Mouse (Mus musculus) MEL (cell line): ENCODE data around the gene Galnt9. TPM values are rescaled to one million over a fixed set of nuclear protein-coding genes. Genes with fewer than 3 reads are reported as not detected.

Experiments
- DNase-seq: peaks from one replicate; pipeline ENCODE4 v3.0.0; 2011; ENCODE audit warnings: low read depth, low spot score
- H3K27ac ChIP-seq: 2 replicates; pipeline ENCODE4 v1.5.1; 2012; ENCODE audit warnings: low read depth, mild to moderate bottlenecking, control low read depth, low read length, moderate library complexity; ENCODE audit not compliant: control insufficient read depth
- H3K27me3 ChIP-seq, 2 experiments: fragments of 150-350 bp in 1 of 2; sonication (generic) in 1 of 2; 2 replicates each; pipeline ENCODE4 v1.6.1; 2012; ENCODE audit warnings: low read length in 2 of 2, mild to moderate bottlenecking in 2 of 2, improper control_type of control experiment in 1 of 2, moderate library complexity in 1 of 2; ENCODE audit not compliant: insufficient read depth in 2 of 2, control insufficient read depth in 1 of 2
- H3K36me3 ChIP-seq, 2 experiments: 2 replicates each; pipeline ENCODE4 v1.6.1; 2012 to 2014; ENCODE audit warnings: low read length in 2 of 2, improper control_type of control experiment in 1 of 2, inconsistent platforms in 1 of 2, mild to moderate bottlenecking in 1 of 2; ENCODE audit not compliant: insufficient read depth in 2 of 2, control insufficient read depth in 1 of 2
- H3K4me1 ChIP-seq, 2 experiments: fragments of 150-350 bp in 1 of 2; sonication (generic) in 1 of 2; 2 replicates each; pipeline ENCODE4 v1.6.1; 2012; ENCODE audit warnings: low read length in 2 of 2, improper control_type of control experiment in 1 of 2, mild to moderate bottlenecking in 1 of 2; ENCODE audit not compliant: insufficient read depth in 2 of 2, control insufficient read depth in 1 of 2
- H3K4me3 ChIP-seq, 2 experiments: fragments of 150-350 bp in 1 of 2; sonication (generic) in 1 of 2; 2 replicates each; pipeline ENCODE4 v1.5.1; 2012; ENCODE audit warnings: low read depth in 2 of 2, low read length in 2 of 2, mild to moderate bottlenecking in 2 of 2, moderate library complexity in 2 of 2, control low read depth in 1 of 2, improper control_type of control experiment in 1 of 2; ENCODE audit not compliant: control insufficient read depth in 1 of 2, insufficient read depth in 1 of 2
- H3K79me2 ChIP-seq: 2 replicates; pipeline ENCODE4 v1.6.1; 2012; ENCODE audit warnings: mild to moderate bottlenecking, low read length, moderate library complexity; ENCODE audit not compliant: control insufficient read depth, poor library complexity, insufficient read depth
- H3K9ac ChIP-seq: 2 replicates; pipeline ENCODE4 v1.6.1; 2012; ENCODE audit warnings: low read depth, mild to moderate bottlenecking, control low read depth, low read length, moderate library complexity; ENCODE audit not compliant: control insufficient read depth, poor library complexity, severe bottlenecking
- H3K9me3 ChIP-seq: fragments of 150-350 bp; sonication (generic); replicated peaks from 2 replicates; pipeline ENCODE4 v1.6.1; 2012; ENCODE audit warnings: mild to moderate bottlenecking, low read length, improper control_type of control experiment, moderate library complexity; ENCODE audit not compliant: insufficient read depth
- BHLHE40 ChIP-seq: IDR thresholded peaks from 2 replicates; pipeline ENCODE4 v1.6.1; 2012; ENCODE audit warnings: low read depth, mild to moderate bottlenecking, inconsistent platforms, low read length, improper control_type of control experiment, borderline replicate concordance
- CHD1 ChIP-seq: IDR thresholded peaks from 2 replicates; pipeline ENCODE4 v1.6.1; 2012; ENCODE audit warnings: low read depth, mild to moderate bottlenecking, inconsistent platforms, low read length, improper control_type of control experiment
- CHD2 ChIP-seq: IDR thresholded peaks from 2 replicates; pipeline ENCODE4 v1.6.1; 2011; ENCODE audit warnings: low read length, improper control_type of control experiment
- CTCF ChIP-seq, 3 experiments: IDR thresholded peaks in 2 of 3; conservative IDR thresholded peaks in 1 of 3; 2 replicates each; pipeline ENCODE4 v1.5.1; 2011 to 2012; ENCODE audit warnings: low read length in 3 of 3, low read depth in 2 of 3, mild to moderate bottlenecking in 2 of 3, improper control_type of control experiment in 1 of 3, inconsistent platforms in 1 of 3, mixed read lengths in 1 of 3, moderate library complexity in 1 of 3; ENCODE audit not compliant: control insufficient read depth in 1 of 3, insufficient read depth in 1 of 3, poor library complexity in 1 of 3, severe bottlenecking in 1 of 3
- EP300 ChIP-seq, 2 experiments: IDR thresholded peaks; 2 replicates each; pipeline ENCODE4 v1.6.1; 2011; ENCODE audit warnings: improper control_type of control experiment in 2 of 2, low read length in 2 of 2, low read depth in 1 of 2, mild to moderate bottlenecking in 1 of 2
- KAT2A ChIP-seq: conservative IDR thresholded peaks from 2 replicates; pipeline ENCODE4 v1.6.1; 2012; ENCODE audit warnings: low read depth, low read length, improper control_type of control experiment, inconsistent platforms
- MAFK ChIP-seq: IDR thresholded peaks from 2 replicates; pipeline ENCODE4 v1.6.1; 2011; ENCODE audit warnings: low read depth, mild to moderate bottlenecking, low read length, improper control_type of control experiment, borderline replicate concordance
- MAX ChIP-seq: IDR thresholded peaks from 2 replicates; pipeline ENCODE4 v1.6.1; 2011; ENCODE audit warnings: low read length, improper control_type of control experiment
- MAZ ChIP-seq: IDR thresholded peaks from 2 replicates; pipeline ENCODE4 v1.6.1; 2012; ENCODE audit warnings: low read depth, mild to moderate bottlenecking, inconsistent platforms, low read length, improper control_type of control experiment
- MYB ChIP-seq: IDR thresholded peaks from 2 replicates; pipeline ENCODE4 v1.6.1; 2011; ENCODE audit warnings: mild to moderate bottlenecking, low read depth, low read length, improper control_type of control experiment
- NELFE ChIP-seq: IDR thresholded peaks from 2 replicates; pipeline ENCODE4 v1.6.1; 2011; ENCODE audit warnings: low read depth, low read length, improper control_type of control experiment
- NRF1 ChIP-seq: IDR thresholded peaks from 2 replicates; pipeline ENCODE4 v1.6.1; 2014; ENCODE audit warnings: low read depth, mild to moderate bottlenecking, inconsistent platforms, low read length, improper control_type of control experiment, moderate library complexity; ENCODE audit not compliant: poor library complexity, insufficient read depth, severe bottlenecking
- POLR2A ChIP-seq, 2 experiments: IDR thresholded peaks; 2 replicates each; pipeline ENCODE4 v1.6.1; 2011 to 2012; ENCODE audit warnings: low read length in 2 of 2, mild to moderate bottlenecking in 2 of 2, control low read depth in 1 of 2, improper control_type of control experiment in 1 of 2, low read depth in 1 of 2, moderate library complexity in 1 of 2; ENCODE audit not compliant: control insufficient read depth in 1 of 2, insufficient read depth in 1 of 2, poor library complexity in 1 of 2
- POLR2AphosphoS2 ChIP-seq: IDR thresholded peaks from 2 replicates; pipeline ENCODE4 v1.6.1; 2011; ENCODE audit warnings: low read length, improper control_type of control experiment
- RAD21 ChIP-seq: IDR thresholded peaks from 2 replicates; pipeline ENCODE4 v1.6.1; 2011; ENCODE audit warnings: mild to moderate bottlenecking, low read depth, low read length, improper control_type of control experiment
- SIN3A ChIP-seq: IDR thresholded peaks from 2 replicates; pipeline ENCODE4 v1.6.1; 2012; ENCODE audit warnings: low read length, improper control_type of control experiment, inconsistent platforms
- SMC3 ChIP-seq: IDR thresholded peaks from 2 replicates; pipeline ENCODE4 v1.6.1; 2011; ENCODE audit warnings: low read depth, low read length, improper control_type of control experiment
- TBP ChIP-seq: IDR thresholded peaks from 2 replicates; pipeline ENCODE4 v1.8.0; 2011; ENCODE audit warnings: low read depth, low read length, improper control_type of control experiment
- TCF12 ChIP-seq: IDR thresholded peaks from 2 replicates; pipeline ENCODE4 v1.6.1; 2014; ENCODE audit warnings: low read depth, mild to moderate bottlenecking, inconsistent platforms, low read length, improper control_type of control experiment, moderate library complexity
- UBTF ChIP-seq: IDR thresholded peaks from 2 replicates; pipeline ENCODE4 v1.6.1; 2012; ENCODE audit warnings: low read depth, mild to moderate bottlenecking, inconsistent platforms, low read length, improper control_type of control experiment, moderate library complexity, borderline replicate concordance; ENCODE audit not compliant: insufficient read depth
- USF1 ChIP-seq: IDR thresholded peaks from 2 replicates; pipeline ENCODE4 v1.6.1; 2014; ENCODE audit warnings: low read depth, mild to moderate bottlenecking, inconsistent platforms, low read length, improper control_type of control experiment, moderate library complexity
- ZKSCAN1 ChIP-seq: IDR thresholded peaks from 2 replicates; pipeline ENCODE4 v1.6.1; 2012; ENCODE audit warnings: low read depth, mild to moderate bottlenecking, inconsistent platforms, low read length, improper control_type of control experiment, moderate library complexity
- ZMIZ1 ChIP-seq: IDR thresholded peaks from 2 replicates; pipeline ENCODE4 v1.6.1; 2012; ENCODE audit warnings: low read depth, mild to moderate bottlenecking, inconsistent platforms, low read length, improper control_type of control experiment, moderate library complexity
- polyA plus RNA-seq, 2 experiments: library from polyadenylated mRNA; stranded (reverse) in 1 of 2; unstranded in 1 of 2; fragments of >175 nt in 1 of 2; fragments of >200 nt in 1 of 2; gene quantifications; 2 replicates each; pipeline versions ENCODE4 v1.2.1 to v1.2.4; 2012; ENCODE audit warnings: low replicate concordance in 2 of 2, low read depth in 1 of 2; ENCODE audit not compliant: insufficient read length in 2 of 2, insufficient read depth in 1 of 2, missing spikeins in 1 of 2
- total RNA-seq: library from RNA; depleted of rRNA; stranded (reverse); fragments of 300-350 nt; gene quantifications from 2 replicates; pipeline ENCODE4 v1.2.3, GENCODE M21; 2012

Galnt9 gene
- total and polyA plus RNA-seq, 3 experiments = 0.23 to 0.99 TPM; not detected in 1

DNA sequence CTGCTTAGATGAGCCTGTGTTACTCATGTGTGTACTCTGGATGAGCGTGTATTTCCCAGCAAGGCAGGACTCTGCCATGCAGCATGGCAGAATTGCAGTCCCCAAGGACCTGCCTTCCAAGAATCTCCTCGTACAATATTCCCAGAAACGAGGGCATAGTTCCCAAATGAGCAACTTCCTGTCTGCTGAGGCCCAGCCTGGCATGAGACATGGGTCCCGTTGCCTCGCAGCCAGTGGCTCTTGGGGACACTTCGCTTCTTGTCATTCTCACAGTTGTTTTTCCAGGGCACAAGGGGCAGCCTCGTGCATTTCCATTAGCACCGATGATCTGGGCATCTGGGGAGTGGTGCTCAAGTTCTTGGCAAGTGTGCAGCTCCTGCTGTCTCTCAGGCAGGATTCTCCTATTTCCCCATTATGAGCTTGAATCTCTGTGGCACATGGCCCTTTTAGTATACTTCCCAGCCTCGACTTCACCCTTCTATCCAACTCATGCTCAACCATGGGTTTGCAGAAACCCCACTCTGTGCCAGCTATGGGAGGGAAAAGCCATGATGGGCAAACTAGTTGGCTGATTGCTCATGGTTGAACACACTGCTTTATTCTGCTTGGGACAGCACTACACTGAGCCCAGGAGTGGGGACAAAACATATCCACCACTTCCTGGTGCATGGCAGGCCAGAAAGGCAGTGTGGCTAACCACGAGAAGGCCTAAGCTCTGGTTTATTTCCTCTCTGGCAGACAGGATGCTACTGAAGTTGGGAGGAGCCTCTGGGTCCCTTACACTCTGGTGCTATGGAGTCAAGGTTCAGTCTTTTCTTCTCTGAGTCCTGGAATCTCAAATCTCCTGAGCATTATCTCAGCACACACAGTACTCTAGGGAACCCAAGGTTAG, 38.7 kb downstream of the Galnt9 start:
- TF ChIP-seq BHLHE40 (no peak), TCF12 (no peak), NRF1 (no peak), TBP (no peak), POLR2AphosphoS2 (no peak), MAX (no peak), CHD1 (no peak)
- DNase-seq = no peak

DNA sequence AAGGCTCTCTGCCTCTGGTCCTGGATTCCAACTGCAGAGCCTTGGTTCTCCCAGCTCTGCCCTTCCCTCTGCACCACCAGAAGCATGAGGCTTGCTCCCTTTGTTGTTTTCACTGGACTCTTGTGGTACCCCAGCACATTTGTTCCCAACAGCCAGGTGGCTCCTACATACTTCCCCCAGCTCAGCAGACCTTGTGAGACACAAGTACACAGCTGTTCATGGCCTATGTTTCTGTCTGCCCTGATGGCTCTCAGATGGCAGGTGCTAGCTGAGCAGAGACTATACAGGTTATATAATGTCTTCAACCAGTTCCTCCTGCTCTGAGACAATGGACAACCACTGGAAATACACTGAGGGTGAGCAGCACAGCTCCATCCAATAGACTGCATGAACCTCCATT, 43.3 kb downstream of the Galnt9 start:
- Histone ChIP-seq H3K27me3 (no peaks in the 10 kb centered on the region), H3K36me3 (peaks cover 0 to 13% of the 10 kb centered on the region in 2 experiments; a peak in 2 of 4 replicates), H3K9me3 (no peaks in the 10 kb centered on the region), H3K79me2 (no peaks in the 10 kb centered on the region), H3K27ac (no peak overlapping the region), H3K9ac (no peak overlapping the region), H3K4me3 (no peak overlapping the region), H3K4me1 (peaks cover 3 to 21% of the 10 kb centered on the region in 2 experiments; a peak in 3 of 4 replicates)
- TF ChIP-seq ZKSCAN1 (no peak), MAZ (no peak), CHD2 (no peak), MAFK (no peak), MYB (no peak), RAD21 (no peak), NELFE (no peak), USF1 (no peak), EP300 (IDR thresholded peaks at IDR 0.05; ENCODE audit: low read depth in 1 of 2, low read length in 2 of 2) (no peak), SMC3 (no peak), UBTF (no peak), CTCF (IDR thresholded peaks at IDR 0.05 in 2 of 3, conservative IDR thresholded peaks at IDR 0.05 in 1 of 3; ENCODE audit: control insufficient read depth in 1 of 3, insufficient read depth in 1 of 3, low read depth in 2 of 3, low read length in 3 of 3, poor library complexity in 1 of 3, severe bottlenecking in 1 of 3) (no peak), BHLHE40 (no peak), TBP (no peak), SIN3A (no peak), POLR2A (IDR thresholded peaks at IDR 0.05; ENCODE audit: control insufficient read depth in 1 of 2, insufficient read depth in 1 of 2, low read depth in 1 of 2, low read length in 2 of 2, poor library complexity in 1 of 2) (no peak), MAX (no peak), KAT2A (no peak), ZMIZ1 (no peak)
- DNase-seq = no peak

More for the DNA sequence above, 38.7 kb downstream of the Galnt9 start:
- no peak overlapping the region for H3K4me3 ChIP-seq
- no peak overlapping the region for H3K9ac ChIP-seq
- no peaks in the 10 kb centered on the region for H3K4me1 ChIP-seq
- no peaks in the 10 kb centered on the region for H3K79me2 ChIP-seq
- H3K27me3 ChIP-seq = no peaks in the 10 kb centered on the region; a peak in 1 of 4 replicates
- no peaks in the 10 kb centered on the region for H3K36me3 ChIP-seq
- no peaks in the 10 kb centered on the region for H3K9me3 ChIP-seq
- H3K27ac ChIP-seq = no peak overlapping the region
